Mouse (Mus musculus) brain, embryonic 14.5 days (tissue): ENCODE results near the gene Nab2. TPM values are rescaled to one million over a fixed set of nuclear protein-coding genes. Genes with fewer than 3 reads are reported as not detected.

ENCODE experiments used
- DNase-seq: peaks from one replicate; pipeline ENCODE4 v3.0.0-alpha.2; 2011; ENCODE audit warnings: low read depth
- CTCF ChIP-seq: fragments of 200-500 bp; IDR thresholded peaks from 2 replicates; pipeline ENCODE4 v1.5.1; 2012; ENCODE audit warnings: inconsistent platforms, mild to moderate bottlenecking, moderate library complexity, borderline replicate concordance; ENCODE audit not compliant: insufficient read depth, insufficient read length; ENCODE audit errors: extremely low read depth
- POLR2A ChIP-seq: fragments of 200-500 bp; IDR thresholded peaks from 2 replicates; pipeline ENCODE4 v1.6.1; 2012; ENCODE audit warnings: mild to moderate bottlenecking, inconsistent platforms, borderline replicate concordance; ENCODE audit not compliant: poor library complexity, insufficient read depth, insufficient read length, severe bottlenecking; ENCODE audit errors: extremely low read depth
- polyA plus RNA-seq: library from polyadenylated mRNA; depleted of rRNA; stranded (reverse); fragments of >200 nt; gene quantifications from 2 replicates; pipeline ENCODE4 v1.2.3, GENCODE M21; 2012

Nab2 gene
- polyA plus RNA-seq, 1 experiment = 7.4 TPM

GRCm38 (mm10) chr10:127669170-127669569, 802 bp upstream of the Nab2 start:
- TF ChIP-seq CTCF (no peak), POLR2A (no peak)
- peak; percentile 40 for DNase-seq

GRCm38 (mm10) chr10:127667269-127668092, 887 bp downstream of the Nab2 start:
- DNase-seq = peak; percentile 70
- no peak for TF ChIP-seq CTCF
- TF ChIP-seq POLR2A = no peak

- TF ChIP-seq CTCF (no peak), POLR2A (0 out of 2 replicates have a peak, but pooled peaks have one; percentile 10)
- DNase-seq = peak; percentile 70
Measured at GRCm38 (mm10) chr10:127666501-127667268, 1.7 kb downstream of the Nab2 start, which contains the start of gene Nemp1. Nemp1 (plus strand) TSS chr10:127666901.

- peak; percentile 32 for DNase-seq
Measured at GRCm38 (mm10) chr10:127665366-127666181, 2.8 kb downstream of the Nab2 start.

GRCm38 (mm10) chr10:127664891-127665290, 3.5 kb downstream of the Nab2 start:
- TF ChIP-seq POLR2A (no peak), CTCF (no peak)
- no peak for DNase-seq

More at GRCm38 (mm10) chr10:127665366-127666181, 2.8 kb downstream of the Nab2 start:
- TF ChIP-seq POLR2A (no peak), CTCF (0 out of 2 replicates have a peak, but pooled peaks have one; percentile 3)

- no peak for DNase-seq
- TF ChIP-seq CTCF = no peak
- no peak for TF ChIP-seq POLR2A
Measured at GRCm38 (mm10) chr10:127664166-127664565, 4.2 kb downstream of the Nab2 start.

- DNase-seq = no peak
Measured at GRCm38 (mm10) chr10:127663590-127663989, 4.8 kb downstream of the Nab2 start.

GRCm38 (mm10) chr10:127662666-127663253, 5.6 kb downstream of the Nab2 start:
- peak; percentile 16 for DNase-seq
- TF ChIP-seq POLR2A (no peak), CTCF (peak; percentile 23; the same call in 1 of the 2 replicates)

More at GRCm38 (mm10) chr10:127663590-127663989, 4.8 kb downstream of the Nab2 start:
- TF ChIP-seq CTCF (no peak), POLR2A (no peak)

- peak; percentile 30 for DNase-seq
- TF ChIP-seq POLR2A (no peak), CTCF (no peak)
Measured at GRCm38 (mm10) chr10:127661915-127662663, 6.3 kb downstream of the Nab2 start.
